Comparison of ENCODE assay signal across 12 mouse cellular contexts in the genomic region with DNA sequence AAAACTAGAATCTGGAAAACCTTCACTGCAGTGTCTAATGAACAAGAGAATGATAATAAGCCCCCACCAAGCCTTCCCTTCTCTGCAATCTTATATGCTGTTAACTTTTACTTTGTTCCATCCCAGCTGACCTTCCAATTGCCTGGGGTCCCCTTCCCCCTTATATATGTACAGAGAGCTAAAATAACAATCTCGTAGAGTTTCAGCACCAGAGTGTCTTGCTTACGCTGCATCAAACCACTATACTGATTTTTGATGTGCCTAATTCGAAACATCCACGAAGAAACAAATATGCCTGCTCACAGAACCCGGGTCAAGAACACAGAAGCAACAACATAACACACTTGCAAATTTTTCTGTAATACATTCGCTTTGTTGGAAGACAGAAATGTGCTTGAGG. TPM values are rescaled to one million over a fixed set of nuclear protein-coding genes. Genes with fewer than 3 reads are reported as not detected.
A peak's percentile ranks its signal among the peaks of the same experiment; 100 is the strongest.
DNase-seq lines count a peak whose midpoint lies in the region; ATAC-seq and TF ChIP-seq lines count a peak whose summit lies in the region.
"Had no signal": no experiment of that assay in that cellular context is flagged by ENCODE, and none has a peak within 500 bp of the region (broad histone marks: within the 10 kb centered on the region; RNA-seq: fewer than 3 reads in every experiment).

No protein-coding gene starts in this region.

- H3K9me3 ChIP-seq in liver, embryonic 11.5 days (ENCODE audit: control insufficient read depth, low read length) = no peaks in the 10 kb centered on the region
- H3K9me3 ChIP-seq in liver, embryonic 12.5 days (replicated peaks) = no peaks in the 10 kb centered on the region
- H3K9me3 ChIP-seq in hindbrain, embryonic 13.5 days = no peaks in the 10 kb centered on the region
- H3K9me3 ChIP-seq in neural tube, embryonic 12.5 days = no peaks in the 10 kb centered on the region
- H3K9me3 ChIP-seq: limb, embryonic 15.5 days had no signal

- H3K27ac ChIP-seq in gastrocnemius, adult 2 months = no peak overlapping the region
- H3K27ac ChIP-seq in liver, embryonic 11.5 days (ENCODE audit: low read depth, low read length) = no peak overlapping the region
- no peak overlapping the region for H3K27ac ChIP-seq in liver, embryonic 12.5 days
- H3K27ac ChIP-seq in hindbrain, embryonic 13.5 days = no peak overlapping the region
- H3K27ac ChIP-seq in neural tube, embryonic 12.5 days = no peak overlapping the region
- H3K27ac ChIP-seq: limb, embryonic 15.5 days had no signal

- H3K9ac ChIP-seq in liver, embryonic 11.5 days (ENCODE audit: low read depth, low read length) = no peak overlapping the region
- no peak overlapping the region for H3K9ac ChIP-seq in liver, embryonic 12.5 days
- peak overlapping the region; percentile 82 for H3K9ac ChIP-seq in hindbrain, embryonic 13.5 days
- H3K9ac ChIP-seq in neural tube, embryonic 12.5 days = no peak overlapping the region
- H3K9ac ChIP-seq: limb, embryonic 15.5 days had no signal

- H3K4me3 ChIP-seq in gastrocnemius, adult 2 months = peak overlapping the region; percentile 87; the same call in 1 of the 2 replicates
- no peak overlapping the region for H3K4me3 ChIP-seq in liver, embryonic 11.5 days (ENCODE audit: low read depth, low read length)
- H3K4me3 ChIP-seq in liver, embryonic 12.5 days = no peak overlapping the region
- peak overlapping the region; percentile 80 for H3K4me3 ChIP-seq in hindbrain, embryonic 13.5 days
- H3K4me3 ChIP-seq in neural tube, embryonic 12.5 days = peak overlapping the region; percentile 87

- H3K4me1 ChIP-seq in liver, embryonic 11.5 days (replicated peaks; ENCODE audit: control insufficient read depth, insufficient read depth, low read length) = no peaks in the 10 kb centered on the region; the same call in 1 of the 2 replicates
- H3K4me1 ChIP-seq in liver, embryonic 12.5 days = peaks cover 11% of the 10 kb centered on the region
- H3K4me1 ChIP-seq in hindbrain, embryonic 13.5 days (replicated peaks) = peaks cover 19% of the 10 kb centered on the region
- H3K4me1 ChIP-seq in neural tube, embryonic 12.5 days = peaks cover 5% of the 10 kb centered on the region; the same call in 1 of the 2 replicates

- H3K4me2 ChIP-seq in liver, embryonic 11.5 days = 0 out of 2 replicates have a peak overlapping the region, but pooled peaks have one; percentile 97
- H3K4me2 ChIP-seq in liver, embryonic 12.5 days = no peak overlapping the region
- peak overlapping the region; percentile 74 for H3K4me2 ChIP-seq in hindbrain, embryonic 13.5 days
- H3K4me2 ChIP-seq in neural tube, embryonic 12.5 days (replicated peaks) = peak overlapping the region; percentile 79

- H3K36me3 ChIP-seq in liver, embryonic 11.5 days (ENCODE audit: control insufficient read depth, insufficient read depth, low read length) = no peaks in the 10 kb centered on the region
- no peaks in the 10 kb centered on the region for H3K36me3 ChIP-seq in liver, embryonic 12.5 days
- no peaks in the 10 kb centered on the region for H3K36me3 ChIP-seq in hindbrain, embryonic 13.5 days
- no peaks in the 10 kb centered on the region for H3K36me3 ChIP-seq in neural tube, embryonic 12.5 days
- H3K36me3 ChIP-seq: limb, embryonic 15.5 days had no signal

- DNase-seq in gastrocnemius, adult 2 months = no peak
- no peak for DNase-seq in gastrocnemius, postnatal 25 days
- no peak for DNase-seq in liver, embryonic 11.5 days (ENCODE audit: low spot score)
- no peak for DNase-seq in thymus, postnatal 4 days
- no peak for DNase-seq in spleen, postnatal 10 days (ENCODE audit: low spot score in 2 of 2)
- DNase-seq: adrenal gland, adult 8-10 months; cerebellum, adult 8-10 months had no signal

- 80% methylated on average over 6 of the region's 6 CpGs for WGBS in liver, embryonic 11.5 days
- 78% methylated on average over 6 of the region's 6 CpGs for WGBS in liver, embryonic 12.5 days (ENCODE audit: insufficient replicate concordance)
- WGBS in hindbrain, embryonic 13.5 days = 52% methylated on average over 6 of the region's 6 CpGs
- 67% methylated on average over 6 of the region's 6 CpGs for WGBS in neural tube, embryonic 12.5 days

- no peak for ATAC-seq in liver, embryonic 11.5 days (replicated peaks; ENCODE audit: low FRiP score)
- no peak for ATAC-seq in liver, embryonic 12.5 days
- ATAC-seq in hindbrain, embryonic 13.5 days (ENCODE audit: low FRiP score) = no peak
- no peak for ATAC-seq in neural tube, embryonic 12.5 days (ENCODE audit: low FRiP score, low read depth)

- H3K27me3 ChIP-seq in liver, embryonic 11.5 days (replicated peaks; ENCODE audit: control insufficient read depth, insufficient read depth, low read length) = peaks cover 11% of the 10 kb centered on the region
- peaks cover 25% of the 10 kb centered on the region for H3K27me3 ChIP-seq in liver, embryonic 12.5 days (replicated peaks)
- H3K27me3 ChIP-seq in hindbrain, embryonic 13.5 days = no peaks in the 10 kb centered on the region
- H3K27me3 ChIP-seq in neural tube, embryonic 12.5 days (replicated peaks) = no peaks in the 10 kb centered on the region

- no peak for TF ChIP-seq CTCF in gastrocnemius, adult 2 months (IDR thresholded peaks at IDR 0.05)

- intact Hi-C loops in gastrocnemius, adult 2 months (cut with DNase I) = no loop called here

RNA-seq across cellular contexts. Expression of a gene that starts 1.6 kb away (rescaled TPM):
- 1 to 10 TPM; 2.0 to 2.2 TPM for total RNA-seq in gastrocnemius, adult 2 months (2021)
- total RNA-seq in gastrocnemius, postnatal 25 days (2021) = 1 to 10 TPM; 2.4 TPM
- 1.7 and 2.7 TPM in 2 replicates for polyA plus RNA-seq in liver, embryonic 11.5 days (2014; fragmentation: Nextera tagmentation; extraction: Ambion mirVana)
- polyA plus RNA-seq in liver, embryonic 12.5 days (2016; fragmentation: Nextera tagmentation; extraction: Ambion mirVana) = 1.0 and 1.1 TPM in 2 replicates
- polyA plus RNA-seq in hindbrain, embryonic 13.5 days (2015; fragmentation: Nextera tagmentation; extraction: Ambion mirVana) = 17.6 and 21.1 TPM in 2 replicates
- 16.1 and 16.8 TPM in 2 replicates for polyA plus RNA-seq in neural tube, embryonic 12.5 days (2016; fragmentation: Nextera tagmentation; extraction: Ambion mirVana)

RNA-seq across cellular contexts. Expression of a gene that starts 20.7 kb away (rescaled TPM):
- 1 to 10 TPM; 4.6 to 6.7 TPM for total RNA-seq in gastrocnemius, adult 2 months (2021)
- 1 to 10 TPM; 5.3 to 6.1 TPM for total RNA-seq in gastrocnemius, postnatal 25 days (2021)
- 10.8 and 12.7 TPM in 2 replicates for polyA plus RNA-seq in liver, embryonic 11.5 days (2014; fragmentation: Nextera tagmentation; extraction: Ambion mirVana)
- polyA plus RNA-seq in liver, embryonic 12.5 days (2016; fragmentation: Nextera tagmentation; extraction: Ambion mirVana) = 4.6 TPM in 2 replicates
- polyA plus RNA-seq in hindbrain, embryonic 13.5 days (2015; fragmentation: Nextera tagmentation; extraction: Ambion mirVana) = 34.1 and 36.0 TPM in 2 replicates
- polyA plus RNA-seq in neural tube, embryonic 12.5 days (2016; fragmentation: Nextera tagmentation; extraction: Ambion mirVana) = 34.3 and 36.1 TPM in 2 replicates
- polyA plus RNA-seq: erythroblast, embryonic 14.5 days had no signal

Comparison
In these comparisons a context has a peak if more than half of its experiments do, and no peak if none do; other contexts are left out.
1. H3K4me3 ChIP-seq: peak in gastrocnemius, adult 2 months (single experiment), hindbrain, embryonic 13.5 days (single experiment) and neural tube, embryonic 12.5 days (single experiment); none in liver, embryonic 11.5 days (single experiment) and liver, embryonic 12.5 days (single experiment).